Mouse (Mus musculus): ENCODE data around the gene Slc9a1.

DNA sequence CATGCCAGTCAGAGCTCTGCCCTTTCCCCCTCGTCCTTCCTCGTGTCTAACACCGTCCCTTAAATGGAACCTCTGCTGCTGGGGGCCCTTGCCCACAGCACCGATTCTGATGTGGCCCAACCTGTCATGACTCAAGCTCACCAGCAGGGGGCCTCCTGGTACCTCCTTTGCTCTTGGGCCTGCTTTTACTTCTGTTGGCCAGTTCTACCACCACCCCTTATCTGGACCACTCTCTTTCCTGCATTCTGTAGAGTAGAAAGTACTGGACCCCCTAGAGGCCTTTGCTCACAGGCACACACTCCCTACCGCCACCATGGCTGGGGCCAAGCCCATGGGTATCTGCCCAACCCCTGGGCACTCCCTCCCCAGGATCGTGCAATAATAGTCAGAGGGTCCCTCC lies 53.6 kb downstream of the Slc9a1 start:
- TF ChIP-seq MXI1 (IDR thresholded peaks at IDR 0.05; ENCODE audit: low read depth, low read length) = no peak
- TF ChIP-seq ZC3H11A (IDR thresholded peaks at IDR 0.05; ENCODE audit: low read depth, low read length) = no peak
